In genomic region chr3:94581138-94581780, GRCm38 (mm10) we compare ENCODE assay signal across 1 mouse cellular context.
TF ChIP-seq lines count a peak whose summit lies in the region.

No protein-coding gene starts in this region.

TF ChIP-seq in MEL, 35 proteins besides CTCF, POLR2A, EP300 and RAD21 (continued from another document):
- TF ChIP-seq USF2 (IDR thresholded peaks at IDR 0.05; ENCODE audit: borderline replicate concordance in 1 of 2, insufficient read depth in 1 of 2, low read depth in 1 of 2, low read length in 2 of 2): no peak
- no peak; the same call in 1 of the 2 replicates for TF ChIP-seq HCFC1 (IDR thresholded peaks at IDR 0.05; ENCODE audit: low read depth, low read length)
- no peak for TF ChIP-seq JUND (IDR thresholded peaks at IDR 0.05; ENCODE audit: low read depth, low read length)
- no peak for TF ChIP-seq ZKSCAN1 (IDR thresholded peaks at IDR 0.05; ENCODE audit: low read depth, low read length)
- TF ChIP-seq MAX (IDR thresholded peaks at IDR 0.05; ENCODE audit: low read length): peak; percentile 90
- no peak for TF ChIP-seq NELFE (IDR thresholded peaks at IDR 0.05; ENCODE audit: low read depth, low read length)
- TF ChIP-seq ZMIZ1 (IDR thresholded peaks at IDR 0.05; ENCODE audit: low read depth, low read length): no peak
- no peak for TF ChIP-seq POLR2AphosphoS2 (IDR thresholded peaks at IDR 0.05; ENCODE audit: low read length)
- no peak for TF ChIP-seq MAFK (IDR thresholded peaks at IDR 0.05; ENCODE audit: borderline replicate concordance, low read depth, low read length)
- no peak for TF ChIP-seq MAZ (IDR thresholded peaks at IDR 0.05; ENCODE audit: low read depth, low read length)
- no peak for TF ChIP-seq TAL1 (IDR thresholded peaks at IDR 0.05; ENCODE audit: low read length)
- TF ChIP-seq MEF2A (IDR thresholded peaks at IDR 0.05; ENCODE audit: extremely low read depth, insufficient replicate concordance, low read depth, low read length, poor library complexity, severe bottlenecking): no peak
- TF ChIP-seq CHD1 (IDR thresholded peaks at IDR 0.05; ENCODE audit: low read depth, low read length): peak; percentile 84; the same call in 1 of the 2 replicates
- TF ChIP-seq ETS1 (IDR thresholded peaks at IDR 0.05; ENCODE audit: low read depth, low read length): no peak
- no peak for TF ChIP-seq BHLHE40 (IDR thresholded peaks at IDR 0.05; ENCODE audit: borderline replicate concordance, low read depth, low read length)
- TF ChIP-seq GATA1 (IDR thresholded peaks at IDR 0.05; ENCODE audit: low read depth, low read length): no peak
- TF ChIP-seq E2F4 (IDR thresholded peaks at IDR 0.05; ENCODE audit: borderline replicate concordance, low read depth, low read length): no peak
- peak; percentile 38 for TF ChIP-seq SIN3A (IDR thresholded peaks at IDR 0.05; ENCODE audit: low read length)
